Comparison of ENCODE assay signal across 24 mouse cellular contexts in the genomic region with DNA sequence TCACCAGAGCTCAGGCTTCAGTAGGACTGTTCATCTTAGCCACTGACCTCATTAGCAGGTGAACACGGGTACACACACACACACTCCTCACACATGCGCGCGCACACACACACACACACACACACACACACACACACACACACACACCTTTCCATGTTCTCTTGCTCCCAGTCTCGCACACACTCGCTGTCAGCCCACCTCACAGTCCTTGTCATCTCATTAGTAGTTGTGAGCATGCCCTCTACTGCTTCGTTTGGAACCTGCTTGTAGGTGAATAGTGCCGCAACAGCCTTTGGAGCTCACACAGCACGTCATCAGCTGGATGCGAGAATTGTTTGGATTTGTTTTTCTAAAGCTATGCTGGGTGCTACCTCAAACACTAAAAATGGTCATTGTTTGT. TPM values are rescaled to one million over a fixed set of nuclear protein-coding genes. Genes with fewer than 3 reads are reported as not detected.
DNase-seq lines count a peak whose midpoint lies in the region; ATAC-seq and TF ChIP-seq lines count a peak whose summit lies in the region.
"Had no signal": no experiment of that assay in that cellular context is flagged by ENCODE, and none has a peak within 500 bp of the region (broad histone marks: within the 10 kb centered on the region; RNA-seq: fewer than 3 reads in every experiment).

No protein-coding gene starts in this region.

- in situ Hi-C loops in CH12.LX (cut with MboI; ENCODE audit: low pct_ligation_motif_present, low pct_unique_long_range_greater_than_20kb, low sequenced_read_pairs) = no loop called here

- no peak overlapping the region for H3K4me3 ChIP-seq in hindbrain, embryonic 10.5 days
- no peak overlapping the region for H3K4me3 ChIP-seq in hindbrain, embryonic 16.5 days (ENCODE audit: low read length)
- H3K4me3 ChIP-seq in CH12.LX (replicated peaks in 1 of 3; ENCODE audit: low read depth in 2 of 3, low read length in 2 of 3, poor library complexity in 1 of 3) (no peak overlapping the region), ES-Bruce4 (ENCODE audit: low read depth, low read length) (no peak overlapping the region)
- H3K4me3 ChIP-seq in hindbrain, postnatal 0 days (ENCODE audit: low read length) = no peak overlapping the region
- H3K4me3 ChIP-seq: erythroblast, embryonic 14.5 days; kidney, embryonic 15.5 days; limb, embryonic 12.5 days; megakaryocyte, embryonic 14.5 days; myocyte; neural tube, embryonic 15.5 days had no signal

- H3K9ac ChIP-seq in hindbrain, embryonic 16.5 days (ENCODE audit: low read depth, low read length) = no peak overlapping the region
- H3K9ac ChIP-seq in CH12.LX (ENCODE audit: insufficient read depth, low read depth) = no peak overlapping the region
- H3K9ac ChIP-seq in ES-Bruce4 (ENCODE audit: low read depth, poor library complexity, severe bottlenecking) = no peak overlapping the region
- H3K9ac ChIP-seq in hindbrain, postnatal 0 days (replicated peaks; ENCODE audit: low read length) = no peak overlapping the region
- H3K9ac ChIP-seq: kidney, embryonic 15.5 days; limb, embryonic 12.5 days; liver, embryonic 14.5 days; neural tube, embryonic 15.5 days had no signal

- ATAC-seq in hindbrain, embryonic 16.5 days = no peak
- peak; percentile 78 for ATAC-seq in hindbrain, postnatal 0 days

- no peak for DNase-seq in hindbrain, embryonic 10.5 days (ENCODE audit: low spot score)
- DNase-seq in CH12.LX (ENCODE audit: extremely low read depth) = no peak
- peak; percentile 58 for DNase-seq in hindbrain, postnatal 0 days (ENCODE audit: low spot score)
- no peak for DNase-seq in frontal cortex, adult 2 months (ENCODE audit: extremely low spot score in 1 of 2, low spot score in 1 of 2)
- DNase-seq in frontal cortex, postnatal 25 days (ENCODE audit: low spot score in 2 of 2) = no peak
- DNase-seq in thymus, postnatal 4 days = no peak
- DNase-seq: adrenal gland, postnatal 14 days; cerebellum, adult 9-11 months; heart, postnatal 14 days; right cerebral cortex, postnatal 4 days; thymus, postnatal 36 days had no signal

- no peaks in the 10 kb centered on the region for H3K4me1 ChIP-seq in hindbrain, embryonic 10.5 days (replicated peaks)
- H3K4me1 ChIP-seq in hindbrain, embryonic 16.5 days (ENCODE audit: control insufficient read depth, insufficient read depth, low read depth, low read length) = no peaks in the 10 kb centered on the region
- H3K4me1 ChIP-seq in CH12.LX (ENCODE audit: control insufficient read depth in 1 of 2, insufficient read depth in 2 of 2) (peaks cover 0 to 22% of the 10 kb centered on the region in 2 experiments; a peak in 3 of 4 replicates), ES-Bruce4 (ENCODE audit: control insufficient read depth, insufficient read depth, low read length) (no peaks in the 10 kb centered on the region)
- no peaks in the 10 kb centered on the region for H3K4me1 ChIP-seq in hindbrain, postnatal 0 days (ENCODE audit: insufficient read depth, low read length)
- H3K4me1 ChIP-seq: neural tube, embryonic 15.5 days had no signal

- H3K4me2 ChIP-seq in hindbrain, embryonic 16.5 days (ENCODE audit: low read length) = no peak overlapping the region
- no peak overlapping the region for H3K4me2 ChIP-seq in CH12.LX (ENCODE audit: insufficient read depth, low read depth, poor library complexity, severe bottlenecking)
- H3K4me2 ChIP-seq in hindbrain, postnatal 0 days (ENCODE audit: low read depth, low read length) = no peak overlapping the region
- H3K4me2 ChIP-seq: heart, embryonic 11.5 days; kidney, embryonic 15.5 days; limb, embryonic 12.5 days; neural tube, embryonic 15.5 days had no signal

- H3K36me3 ChIP-seq in hindbrain, embryonic 10.5 days = peaks cover 5% of the 10 kb centered on the region
- no peaks in the 10 kb centered on the region for H3K36me3 ChIP-seq in hindbrain, embryonic 16.5 days (ENCODE audit: control insufficient read depth, insufficient read depth, low read length)
- H3K36me3 ChIP-seq in CH12.LX (replicated peaks in 1 of 2; ENCODE audit: control insufficient read depth in 1 of 2, insufficient read depth in 1 of 2, low read length in 1 of 2) (peaks cover 29 to 76% of the 10 kb centered on the region in 2 experiments), ES-Bruce4 (ENCODE audit: control insufficient read depth, insufficient read depth, low read length, poor library complexity, severe bottlenecking) (no peaks in the 10 kb centered on the region)
- no peaks in the 10 kb centered on the region for H3K36me3 ChIP-seq in hindbrain, postnatal 0 days (ENCODE audit: insufficient read depth, low read length)
- H3K36me3 ChIP-seq: neural tube, embryonic 15.5 days had no signal

- TF ChIP-seq CTCF in CH12.LX (conservative IDR thresholded peaks at IDR 0.05 in 1 of 2, IDR thresholded peaks at IDR 0.05 in 1 of 2; ENCODE audit: low read depth in 2 of 2, low read length in 2 of 2) (no peak), ES-Bruce4 (IDR thresholded peaks at IDR 0.05; ENCODE audit: low read depth, low read length) (peak; percentile 12)
- peak; percentile 48 for TF ChIP-seq CTCF in hindbrain, postnatal 0 days (IDR thresholded peaks at IDR 0.05; ENCODE audit: low read depth)

- H3K27ac ChIP-seq in hindbrain, embryonic 10.5 days = 0 out of 2 replicates have a peak overlapping the region, but pooled peaks have one; percentile 23
- no peak overlapping the region for H3K27ac ChIP-seq in hindbrain, embryonic 16.5 days (ENCODE audit: low read depth, low read length)
- H3K27ac ChIP-seq in CH12.LX (ENCODE audit: insufficient read depth, low read depth) = no peak overlapping the region
- no peak overlapping the region for H3K27ac ChIP-seq in ES-Bruce4 (ENCODE audit: insufficient read depth, low read length)
- peak overlapping the region; percentile 37; the same call in 1 of the 2 replicates for H3K27ac ChIP-seq in hindbrain, postnatal 0 days
- H3K27ac ChIP-seq: kidney, embryonic 15.5 days; liver, embryonic 14.5 days; neural tube, embryonic 15.5 days had no signal

- WGBS in hindbrain, embryonic 10.5 days = 85% methylated on average over 10 of the region's 10 CpGs
- WGBS in hindbrain, embryonic 16.5 days = 67% methylated on average over 10 of the region's 10 CpGs
- 71% methylated on average over 10 of the region's 10 CpGs for WGBS in hindbrain, postnatal 0 days

- TF ChIP-seq EP300 in CH12.LX (IDR thresholded peaks at IDR 0.05; ENCODE audit: low read length) = no peak
- TF ChIP-seq EP300 in ES-Bruce4 (IDR thresholded peaks at IDR 0.05; ENCODE audit: insufficient read depth, low read depth, low read length) = no peak

- H3K9me3 ChIP-seq in hindbrain, embryonic 10.5 days = no peaks in the 10 kb centered on the region
- H3K9me3 ChIP-seq in hindbrain, embryonic 16.5 days (ENCODE audit: control insufficient read depth, low read length) = no peaks in the 10 kb centered on the region
- H3K9me3 ChIP-seq in CH12.LX (replicated peaks; ENCODE audit: low read length) (no peaks in the 10 kb centered on the region), ES-Bruce4 (replicated peaks; ENCODE audit: control insufficient read depth, insufficient read depth, low read length, poor library complexity, severe bottlenecking) (no peaks in the 10 kb centered on the region)
- H3K9me3 ChIP-seq in hindbrain, postnatal 0 days (ENCODE audit: low read length) = no peaks in the 10 kb centered on the region
- H3K9me3 ChIP-seq: kidney, embryonic 15.5 days; limb, embryonic 12.5 days; megakaryocyte, embryonic 14.5 days; neural tube, embryonic 15.5 days had no signal

- no peak for TF ChIP-seq RAD21 in CH12.LX (IDR thresholded peaks at IDR 0.05; ENCODE audit: low read depth, low read length)

- no peaks in the 10 kb centered on the region for H3K79me2 ChIP-seq in CH12.LX (replicated peaks; ENCODE audit: control insufficient read depth, extremely low read depth, insufficient read depth, poor library complexity, severe bottlenecking)

- dilution Hi-C loops in CH12.LX (cut with MboI; ENCODE audit: extremely low pct_ligation_motif_present, extremely low pct_unique_long_range_greater_than_20kb, low sequenced_read_pairs) = no loop called here

- TF ChIP-seq POLR2A in CH12.LX (IDR thresholded peaks at IDR 0.05; ENCODE audit: low read depth, low read length) (no peak), ES-Bruce4 (IDR thresholded peaks at IDR 0.05; ENCODE audit: insufficient read depth, low read length) (no peak)

- no peaks in the 10 kb centered on the region for H3K27me3 ChIP-seq in hindbrain, embryonic 10.5 days (ENCODE audit: insufficient read depth, poor library complexity, severe bottlenecking)
- no peaks in the 10 kb centered on the region for H3K27me3 ChIP-seq in hindbrain, embryonic 16.5 days (replicated peaks; ENCODE audit: control insufficient read depth, insufficient read depth, low read length)
- H3K27me3 ChIP-seq in CH12.LX (replicated peaks) (no peaks in the 10 kb centered on the region), ES-Bruce4 (ENCODE audit: control insufficient read depth, insufficient read depth, low read length, poor library complexity, severe bottlenecking) (no peaks in the 10 kb centered on the region)
- H3K27me3 ChIP-seq in hindbrain, postnatal 0 days (ENCODE audit: insufficient read depth, low read length) = no peaks in the 10 kb centered on the region
- H3K27me3 ChIP-seq: kidney, embryonic 15.5 days; limb, embryonic 12.5 days; megakaryocyte, embryonic 14.5 days; neural tube, embryonic 15.5 days had no signal

RNA-seq across cellular contexts. Expression of gene Apoa1, which starts 39.0 kb away (rescaled TPM):
- 0.75 and 0.88 TPM in 2 replicates for polyA plus RNA-seq in hindbrain, embryonic 10.5 days (2016; fragmentation: Nextera tagmentation; extraction: Ambion mirVana)
- 2.7 and 4.1 TPM in 2 replicates for polyA plus RNA-seq in hindbrain, embryonic 16.5 days (2015; fragmentation: Nextera tagmentation; extraction: Ambion mirVana)
- total RNA-seq in CH12.LX (2012; rRNA removed) = not detected in 2 replicates
- total RNA-seq in CH12.LX (2014; rRNA removed) = not detected in 2 replicates
- not detected in 2 replicates for polyA plus RNA-seq in CH12.LX (2012; ENCODE audit: insufficient read length, low read depth)
- polyA plus RNA-seq in ES-Bruce4 (2011; ENCODE audit: insufficient read depth, insufficient read length, low read depth, missing spikeins) = not detected in 2 replicates
- total RNA-seq in hindbrain, postnatal 0 days (2014; rRNA removed) = 1.6 TPM in 1 of 2 replicates, not detected in the other
- 3.4 and 4.5 TPM in 2 replicates for polyA plus RNA-seq in hindbrain, postnatal 0 days (2015; fragmentation: Nextera tagmentation; extraction: Ambion mirVana)
- 2.4 and 4.1 TPM in 2 replicates for polyA plus RNA-seq in frontal cortex, adult 2 months (2012; rRNA removed)
- polyA plus RNA-seq: myocyte had no signal

RNA-seq across cellular contexts. Expression of gene Apoc3, which starts 46.1 kb away (rescaled TPM):
- not detected in 2 replicates for polyA plus RNA-seq in hindbrain, embryonic 10.5 days (2016; fragmentation: Nextera tagmentation; extraction: Ambion mirVana)
- not detected in 2 replicates for polyA plus RNA-seq in hindbrain, embryonic 16.5 days (2015; fragmentation: Nextera tagmentation; extraction: Ambion mirVana)
- total RNA-seq in CH12.LX (2012; rRNA removed) = not detected in 2 replicates
- not detected in 2 replicates for total RNA-seq in CH12.LX (2014; rRNA removed)
- polyA plus RNA-seq in CH12.LX (2012; ENCODE audit: insufficient read length, low read depth) = not detected in 2 replicates
- not detected in 2 replicates for polyA plus RNA-seq in ES-Bruce4 (2011; ENCODE audit: insufficient read depth, insufficient read length, low read depth, missing spikeins)
- total RNA-seq in hindbrain, postnatal 0 days (2014; rRNA removed) = not detected in 2 replicates
- polyA plus RNA-seq in hindbrain, postnatal 0 days (2015; fragmentation: Nextera tagmentation; extraction: Ambion mirVana) = not detected in 2 replicates
- polyA plus RNA-seq in frontal cortex, adult 2 months (2012; rRNA removed) = 0.38 and 0.90 TPM in 2 replicates
- total RNA-seq: heart, postnatal 14 days had no signal
- polyA plus RNA-seq: erythroblast, embryonic 14.5 days; heart, embryonic 11.5 days; limb, embryonic 12.5 days; lung, embryonic 16.5 days; myocyte; neural tube, embryonic 15.5 days; testis, adult 2 months had no signal

RNA-seq across cellular contexts. Expression of gene Apoa4, which starts 51.1 kb away (rescaled TPM):
- not detected in 2 replicates for polyA plus RNA-seq in hindbrain, embryonic 10.5 days (2016; fragmentation: Nextera tagmentation; extraction: Ambion mirVana)
- not detected in 2 replicates for polyA plus RNA-seq in hindbrain, embryonic 16.5 days (2015; fragmentation: Nextera tagmentation; extraction: Ambion mirVana)
- total RNA-seq in CH12.LX (2012; rRNA removed) (not detected in 2 replicates), CH12.LX (2014; rRNA removed) (not detected in 2 replicates)
- polyA plus RNA-seq in CH12.LX (2012; ENCODE audit: insufficient read length, low read depth) (not detected in 2 replicates), ES-Bruce4 (2011; ENCODE audit: insufficient read depth, insufficient read length, low read depth, missing spikeins) (not detected in 2 replicates)
- not detected in 2 replicates for total RNA-seq in hindbrain, postnatal 0 days (2014; rRNA removed)
- not detected in 2 replicates for polyA plus RNA-seq in hindbrain, postnatal 0 days (2015; fragmentation: Nextera tagmentation; extraction: Ambion mirVana)
- polyA plus RNA-seq in frontal cortex, adult 2 months (2012; rRNA removed) = 0.26 and 0.76 TPM in 2 replicates
- polyA plus RNA-seq: erythroblast, embryonic 14.5 days; gonadal fat pad, adult 2 months; heart, embryonic 11.5 days; kidney, embryonic 15.5 days; limb, embryonic 12.5 days; lung, embryonic 16.5 days; myocyte; neural tube, embryonic 15.5 days had no signal

Comparison
In these comparisons a context has a peak if more than half of its experiments do, and no peak if none do; other contexts are left out.
1. H3K27ac ChIP-seq: peak in hindbrain, embryonic 10.5 days (single experiment) and hindbrain, postnatal 0 days (single experiment); none in hindbrain, embryonic 16.5 days (single experiment), CH12.LX (single experiment) and ES-Bruce4 (single experiment).
2. CTCF ChIP-seq: peak in ES-Bruce4 (single experiment) and hindbrain, postnatal 0 days (single experiment); none in CH12.LX (0 of 2).